Mouse (Mus musculus) limb, embryonic 11.5 days (tissue): ENCODE data around the gene Ppargc1a. TPM values are rescaled to one million over a fixed set of nuclear protein-coding genes. Genes with fewer than 3 reads are reported as not detected.

Source experiments
- ATAC-seq: fragments of 200-750 bp; cut with Nextera tagmentation; 2 replicates; pipeline ENCODE4 v1.8.0; 2017; ENCODE audit warnings: low read depth; ENCODE audit not compliant: insufficient number of reproducible peaks, low FRiP score, low TSS enrichment
- DNase-seq: peaks from one replicate; pipeline ENCODE4 v3.0.0-alpha.2; 2015; ENCODE audit warnings: low spot score
- H3K27ac ChIP-seq: fragments of 300-500 bp; sonication (generic); replicated peaks from 2 replicates; pipeline ENCODE4 v1.5.1; 2014; ENCODE audit warnings: low read depth, mild to moderate bottlenecking, low read length
- H3K27me3 ChIP-seq: fragments of 300-500 bp; sonication (generic); 2 replicates; pipeline ENCODE4 v1.6.1; 2014; ENCODE audit warnings: mild to moderate bottlenecking, low read length, mixed read lengths; ENCODE audit not compliant: control insufficient read depth, insufficient read depth
- H3K36me3 ChIP-seq: fragments of 300-500 bp; sonication (generic); 2 replicates; pipeline ENCODE4 v1.6.1; 2014; ENCODE audit warnings: mild to moderate bottlenecking, low read length, moderate library complexity, mixed read lengths; ENCODE audit not compliant: control insufficient read depth, insufficient read depth
- H3K4me1 ChIP-seq: fragments of 300-500 bp; sonication (generic); 2 replicates; pipeline ENCODE4 v1.6.1; 2014; ENCODE audit warnings: low read length, mixed read lengths; ENCODE audit not compliant: control insufficient read depth, insufficient read depth
- H3K4me2 ChIP-seq: fragments of 300-500 bp; sonication (generic); 2 replicates; pipeline ENCODE4 v1.6.1; 2014; ENCODE audit warnings: low read depth, mild to moderate bottlenecking, moderate library complexity; ENCODE audit not compliant: severe bottlenecking
- H3K4me3 ChIP-seq: fragments of 300-500 bp; sonication (generic); 2 replicates; pipeline ENCODE4 v1.5.1; 2014; ENCODE audit warnings: low read depth, low read length
- H3K9ac ChIP-seq: fragments of 300-500 bp; sonication (generic); 2 replicates; pipeline ENCODE4 v1.6.1; 2014; ENCODE audit warnings: mild to moderate bottlenecking, low read length
- H3K9me3 ChIP-seq: fragments of 300-500 bp; sonication (generic); 2 replicates; pipeline ENCODE4 v1.6.1; 2016; ENCODE audit warnings: low read length; ENCODE audit not compliant: control insufficient read depth
- WGBS: fragments of 180-500 bp; shearing (Covaris S2); extraction: QIAGEN DNeasy Blood & Tissue Kit; methylation state at CpG from one replicate; pipeline ENCODE4 v1.1.7; 2014; 5-methylcytosine and 5-hydroxymethylcytosine counted together
- polyA plus RNA-seq: library from polyadenylated mRNA; unstranded; fragments of >200 nt; fragmentation: Nextera tagmentation; extraction: Ambion mirVana; gene quantifications from 2 replicates; pipeline ENCODE4 v1.2.1, GENCODE M21; 2014

Ppargc1a gene
- polyA plus RNA-seq, 1 experiment from 2014 or later = 6.4 TPM

GRCm38 (mm10) chr5:51517440-51518187 lies 49.9 kb downstream of the Ppargc1a start:
- WGBS = 58% methylated on average over 6 of the region's 6 CpGs
- ATAC-seq (no peak), DNase-seq (no peak)
- Histone ChIP-seq H3K27ac (no peak overlapping the region), H3K9me3 (no peaks in the 10 kb centered on the region), H3K27me3 (no peaks in the 10 kb centered on the region), H3K4me3 (no peak overlapping the region), H3K4me1 (no peaks in the 10 kb centered on the region), H3K9ac (no peak overlapping the region), H3K36me3 (no peaks in the 10 kb centered on the region), H3K4me2 (no peak overlapping the region)

- DNase-seq (no peak), ATAC-seq (no peak)
- H3K27ac ChIP-seq = no peak overlapping the region
- H3K9ac ChIP-seq = no peak overlapping the region
- H3K27me3 ChIP-seq = no peaks in the 10 kb centered on the region
- H3K36me3 ChIP-seq = no peaks in the 10 kb centered on the region
- H3K4me2 ChIP-seq = no peak overlapping the region
- 60% methylated on average over 2 of the region's 2 CpGs for WGBS
- H3K4me3 ChIP-seq = no peak overlapping the region
- H3K9me3 ChIP-seq = no peaks in the 10 kb centered on the region
- no peaks in the 10 kb centered on the region for H3K4me1 ChIP-seq
Measured at GRCm38 (mm10) chr5:51504654-51505053, 62.9 kb downstream of the Ppargc1a start.

- no peak overlapping the region for H3K4me2 ChIP-seq
- H3K27ac ChIP-seq = no peak overlapping the region
- H3K36me3 ChIP-seq = no peaks in the 10 kb centered on the region
- ATAC-seq (no peak), DNase-seq (no peak)
- 37% methylated on average over 9 of the region's 9 CpGs for WGBS
- H3K9ac ChIP-seq = no peak overlapping the region
- no peaks in the 10 kb centered on the region for H3K4me1 ChIP-seq
- H3K9me3 ChIP-seq = no peaks in the 10 kb centered on the region
- H3K27me3 ChIP-seq = no peaks in the 10 kb centered on the region
- no peak overlapping the region for H3K4me3 ChIP-seq
Measured at GRCm38 (mm10) chr5:51497910-51498517, 69.5 kb downstream of the Ppargc1a start.

- no peak for DNase-seq
- no peak for ATAC-seq
- Histone ChIP-seq H3K4me3 (no peak overlapping the region), H3K27ac (no peak overlapping the region), H3K4me2 (no peak overlapping the region), H3K9ac (no peak overlapping the region), H3K27me3 (no peaks in the 10 kb centered on the region), H3K36me3 (no peaks in the 10 kb centered on the region), H3K4me1 (no peaks in the 10 kb centered on the region), H3K9me3 (no peaks in the 10 kb centered on the region)
- WGBS = 83% methylated on average over 6 of the region's 6 CpGs
Measured at GRCm38 (mm10) chr5:51495446-51495845, 72.1 kb downstream of the Ppargc1a start.

- no peak for ATAC-seq
- Histone ChIP-seq H3K27ac (no peak overlapping the region), H3K4me2 (no peak overlapping the region), H3K27me3 (no peaks in the 10 kb centered on the region), H3K4me3 (no peak overlapping the region), H3K4me1 (no peaks in the 10 kb centered on the region), H3K36me3 (no peaks in the 10 kb centered on the region), H3K9ac (no peak overlapping the region), H3K9me3 (no peaks in the 10 kb centered on the region)
- 66% methylated on average over 15 of the region's 15 CpGs for WGBS
- DNase-seq = no peak
Measured at GRCm38 (mm10) chr5:51494358-51494876, 73.1 kb downstream of the Ppargc1a start.

GRCm38 (mm10) chr5:51483768-51484167 lies 83.8 kb downstream of the Ppargc1a start:
- WGBS = 83% methylated on average over 1 of the region's 1 CpGs
- no peak for DNase-seq
- no peak for ATAC-seq

GRCm38 (mm10) chr5:51479859-51480258 lies 87.7 kb downstream of the Ppargc1a start:
- DNase-seq (no peak), ATAC-seq (no peak)
- H3K9me3 ChIP-seq = no peaks in the 10 kb centered on the region
- H3K4me3 ChIP-seq = no peak overlapping the region
- no peaks in the 10 kb centered on the region for H3K36me3 ChIP-seq
- no peak overlapping the region for H3K4me2 ChIP-seq
- no peak overlapping the region for H3K27ac ChIP-seq
- no peaks in the 10 kb centered on the region for H3K27me3 ChIP-seq
- H3K4me1 ChIP-seq = peaks cover 11% of the 10 kb centered on the region; the same call in 1 of the 2 replicates
- H3K9ac ChIP-seq = no peak overlapping the region

More at GRCm38 (mm10) chr5:51483768-51484167, 83.8 kb downstream of the Ppargc1a start:
- Histone ChIP-seq H3K4me2 (no peak overlapping the region), H3K9me3 (no peaks in the 10 kb centered on the region), H3K4me3 (no peak overlapping the region), H3K27me3 (no peaks in the 10 kb centered on the region), H3K9ac (no peak overlapping the region), H3K4me1 (peaks cover 4% of the 10 kb centered on the region; the same call in 1 of the 2 replicates), H3K36me3 (no peaks in the 10 kb centered on the region), H3K27ac (no peak overlapping the region)

- no peak for DNase-seq
- Histone ChIP-seq H3K9me3 (no peaks in the 10 kb centered on the region), H3K27me3 (no peaks in the 10 kb centered on the region), H3K27ac (no peak overlapping the region), H3K9ac (no peak overlapping the region), H3K4me3 (no peak overlapping the region), H3K4me1 (peaks cover 11% of the 10 kb centered on the region; the same call in 1 of the 2 replicates), H3K36me3 (no peaks in the 10 kb centered on the region), H3K4me2 (no peak overlapping the region)
- ATAC-seq = no peak
- WGBS = 74% methylated on average over 2 of the region's 2 CpGs
Measured at GRCm38 (mm10) chr5:51479456-51479855, 88.1 kb downstream of the Ppargc1a start.
